Mouse (Mus musculus) forebrain, embryonic 14.5 days (tissue): Measurements from ENCODE around the gene Rnf10. TPM values are rescaled to one million over a fixed set of nuclear protein-coding genes. Genes with fewer than 3 reads are reported as not detected.
A peak's percentile ranks its signal among the peaks of the same experiment; 100 is the strongest.

ENCODE experiments used
- ATAC-seq: fragments of 200-750 bp; cut with Nextera tagmentation; 2 replicates; pipeline ENCODE4 v1.8.0; 2017; ENCODE audit warnings: mild to moderate bottlenecking, moderate library complexity
- DNase-seq: peaks from one replicate; pipeline ENCODE4 v3.0.0-alpha.2; 2015; ENCODE audit warnings: low spot score
- H3K27ac ChIP-seq: fragments of 300-500 bp; sonication (generic); 2 replicates; pipeline ENCODE4 v1.5.1; 2014; ENCODE audit warnings: low read depth, mild to moderate bottlenecking, control low read depth, low read length, moderate library complexity
- H3K27me3 ChIP-seq: fragments of 300-500 bp; sonication (generic); replicated peaks from 2 replicates; pipeline ENCODE4 v1.6.1; 2014; ENCODE audit warnings: low read length, control low read depth, mixed read lengths; ENCODE audit not compliant: control insufficient read depth, insufficient read depth
- H3K36me3 ChIP-seq: fragments of 300-500 bp; sonication (generic); 2 replicates; pipeline ENCODE4 v1.6.1; 2014; ENCODE audit warnings: low read length, control low read depth; ENCODE audit not compliant: control insufficient read depth, insufficient read depth
- H3K4me1 ChIP-seq: fragments of 300-500 bp; sonication (generic); 2 replicates; pipeline ENCODE4 v1.6.1; 2014; ENCODE audit warnings: antibody characterized with exemption, low read length, control low read depth; ENCODE audit not compliant: control insufficient read depth, insufficient read depth
- H3K4me2 ChIP-seq: fragments of 300-500 bp; sonication (generic); 2 replicates; pipeline ENCODE4 v1.6.1; 2014; ENCODE audit warnings: mild to moderate bottlenecking, control low read depth, low read length
- H3K4me3 ChIP-seq: fragments of 300-500 bp; sonication (generic); 2 replicates; pipeline ENCODE4 v1.5.1; 2014; ENCODE audit warnings: low read depth, low read length, control low read depth
- H3K9ac ChIP-seq: fragments of 300-500 bp; sonication (generic); 2 replicates; pipeline ENCODE4 v1.6.1; 2014; ENCODE audit warnings: mild to moderate bottlenecking, low read length, control low read depth, moderate library complexity
- H3K9me3 ChIP-seq: fragments of 300-500 bp; sonication (generic); replicated peaks from 2 replicates; pipeline ENCODE4 v1.6.1; 2016; ENCODE audit warnings: low read length, control low read depth, mixed read lengths; ENCODE audit not compliant: control insufficient read depth
- WGBS: fragments of 180-500 bp; shearing (Covaris S2); extraction: QIAGEN DNeasy Blood & Tissue Kit; methylation state at CpG from one replicate; pipeline ENCODE4 v1.1.7; 2014; 5-methylcytosine and 5-hydroxymethylcytosine counted together
- polyA plus RNA-seq: library from polyadenylated mRNA; unstranded; fragments of >200 nt; fragmentation: Nextera tagmentation; extraction: Ambion mirVana; gene quantifications from 2 replicates; pipeline ENCODE4 v1.2.1, GENCODE M21; 2014

Gene Rnf10
- polyA plus RNA-seq, 1 experiment from 2014 or later, result 64.3 TPM

- Histone ChIP-seq H3K36me3 (no peaks in the 10 kb centered on the region), H3K27me3 (no peaks in the 10 kb centered on the region), H3K4me3 (no peak overlapping the region), H3K9me3 (no peaks in the 10 kb centered on the region), H3K27ac (no peak overlapping the region), H3K4me2 (no peak overlapping the region), H3K4me1 (peaks cover 2% of the 10 kb centered on the region; the same call in 1 of the 2 replicates), H3K9ac (no peak overlapping the region)
- DNase-seq (no peak), ATAC-seq (no peak)
- WGBS, result 72% methylated on average over 6 of the region's 6 CpGs
Observed at GRCm38 (mm10) chr5:115232516-115232915, 40.2 kb downstream of the Rnf10 start.

GRCm38 (mm10) chr5:115231552-115232120 is 41.1 kb downstream of the Rnf10 start:
- ATAC-seq (no peak), DNase-seq (no peak)
- Histone ChIP-seq H3K27ac (no peak overlapping the region), H3K4me2 (no peak overlapping the region), H3K4me3 (no peak overlapping the region), H3K4me1 (peaks cover 2% of the 10 kb centered on the region; the same call in 1 of the 2 replicates), H3K36me3 (no peaks in the 10 kb centered on the region), H3K9me3 (no peaks in the 10 kb centered on the region), H3K27me3 (no peaks in the 10 kb centered on the region), H3K9ac (no peak overlapping the region)
- 45% methylated on average over 16 of the region's 16 CpGs for WGBS

GRCm38 (mm10) chr5:115230830-115231551 is 41.7 kb downstream of the Rnf10 start:
- H3K27ac ChIP-seq, result no peak overlapping the region
- no peak for DNase-seq
- H3K27me3 ChIP-seq, result no peaks in the 10 kb centered on the region
- WGBS, result 55% methylated on average over 15 of the region's 15 CpGs
- ATAC-seq, result no peak
- H3K4me2 ChIP-seq, result no peak overlapping the region
- no peaks in the 10 kb centered on the region for H3K36me3 ChIP-seq
- H3K9me3 ChIP-seq, result no peaks in the 10 kb centered on the region
- H3K4me3 ChIP-seq, result no peak overlapping the region
- H3K9ac ChIP-seq, result no peak overlapping the region
- H3K4me1 ChIP-seq, result peaks cover 2% of the 10 kb centered on the region; the same call in 1 of the 2 replicates

GRCm38 (mm10) chr5:115222485-115222884 is 50.2 kb downstream of the Rnf10 start:
- Histone ChIP-seq H3K36me3 (no peaks in the 10 kb centered on the region), H3K9ac (no peak overlapping the region), H3K9me3 (no peaks in the 10 kb centered on the region), H3K4me1 (no peaks in the 10 kb centered on the region), H3K27me3 (no peaks in the 10 kb centered on the region), H3K27ac (no peak overlapping the region), H3K4me2 (no peak overlapping the region), H3K4me3 (no peak overlapping the region)
- no peak for DNase-seq
- ATAC-seq, result no peak
- WGBS, result 82% methylated on average over 3 of the region's 3 CpGs

- Histone ChIP-seq H3K36me3 (no peaks in the 10 kb centered on the region), H3K9ac (no peak overlapping the region), H3K27ac (no peak overlapping the region), H3K27me3 (0 out of 2 replicates have a peak, but pooled peaks cover 3% of the 10 kb centered on the region), H3K9me3 (no peaks in the 10 kb centered on the region), H3K4me2 (no peak overlapping the region), H3K4me1 (no peaks in the 10 kb centered on the region), H3K4me3 (no peak overlapping the region)
- ATAC-seq (no peak), DNase-seq (peak; percentile 43)
- 25% methylated on average over 13 of the region's 13 CpGs for WGBS
Observed at GRCm38 (mm10) chr5:115220931-115221640, 51.6 kb downstream of the Rnf10 start.

- 95% methylated on average over 12 of the region's 12 CpGs for WGBS
- Histone ChIP-seq H3K36me3 (no peaks in the 10 kb centered on the region), H3K9ac (no peak overlapping the region), H3K27ac (no peak overlapping the region), H3K4me1 (peaks cover 7% of the 10 kb centered on the region), H3K4me3 (no peak overlapping the region), H3K27me3 (0 out of 2 replicates have a peak, but pooled peaks cover 3% of the 10 kb centered on the region), H3K4me2 (no peak overlapping the region), H3K9me3 (no peaks in the 10 kb centered on the region)
- ATAC-seq (no peak), DNase-seq (no peak)
Observed at GRCm38 (mm10) chr5:115217998-115218397, 54.7 kb downstream of the Rnf10 start.

- Histone ChIP-seq H3K4me1 (peaks cover 7% of the 10 kb centered on the region), H3K36me3 (no peaks in the 10 kb centered on the region), H3K4me2 (peak overlapping the region; percentile 48), H3K27ac (peak overlapping the region; percentile 34; the same call in 1 of the 2 replicates), H3K27me3 (0 out of 2 replicates have a peak, but pooled peaks cover 3% of the 10 kb centered on the region), H3K9ac (peak overlapping the region; percentile 63), H3K9me3 (no peaks in the 10 kb centered on the region), H3K4me3 (peak overlapping the region; percentile 31)
- peak; percentile 81 for ATAC-seq
- whole genome bisulfite sequencing, result 9% methylated on average over 27 of the region's 27 CpGs
- DNase-seq, result no peak
Observed at GRCm38 (mm10) chr5:115215273-115216185, 57.2 kb downstream of the Rnf10 start.

- Histone ChIP-seq H3K9me3 (no peaks in the 10 kb centered on the region), H3K27me3 (0 out of 2 replicates have a peak, but pooled peaks cover 3% of the 10 kb centered on the region), H3K36me3 (no peaks in the 10 kb centered on the region), H3K27ac (0 out of 2 replicates have a peak overlapping the region, but pooled peaks have one; percentile 34), H3K4me2 (peak overlapping the region; percentile 48), H3K9ac (peak overlapping the region; percentile 63), H3K4me3 (peak overlapping the region; percentile 31), H3K4me1 (peaks cover 7% of the 10 kb centered on the region)
- WGBS, result 0% methylated on average over 17 of the region's 17 CpGs
- ATAC-seq, result peak; percentile 79
- DNase-seq, result peak; percentile 74
Observed at GRCm38 (mm10) chr5:115214864-115215263, 57.8 kb downstream of the Rnf10 start.
